Mouse (Mus musculus) liver, postnatal 0 days (tissue): ENCODE measurements at regions not wholly inside any gene's neighbourhood (a gene's known extent, or its start where the extent isn't known, plus 50 kb on each side); places are given as distances from the start of the nearest gene placed in this dataset.

ENCODE experiments used
- CTCF ChIP-seq: sonication (generic); IDR thresholded peaks from 2 replicates; pipeline ENCODE4 v1.5.1; 2016; ENCODE audit warnings: antibody characterized with exemption, low read depth
- EP300 ChIP-seq: IDR thresholded peaks from 2 replicates; pipeline ENCODE4 v1.6.1; 2016; ENCODE audit warnings: antibody characterized with exemption, low read depth, mild to moderate bottlenecking

DNA sequence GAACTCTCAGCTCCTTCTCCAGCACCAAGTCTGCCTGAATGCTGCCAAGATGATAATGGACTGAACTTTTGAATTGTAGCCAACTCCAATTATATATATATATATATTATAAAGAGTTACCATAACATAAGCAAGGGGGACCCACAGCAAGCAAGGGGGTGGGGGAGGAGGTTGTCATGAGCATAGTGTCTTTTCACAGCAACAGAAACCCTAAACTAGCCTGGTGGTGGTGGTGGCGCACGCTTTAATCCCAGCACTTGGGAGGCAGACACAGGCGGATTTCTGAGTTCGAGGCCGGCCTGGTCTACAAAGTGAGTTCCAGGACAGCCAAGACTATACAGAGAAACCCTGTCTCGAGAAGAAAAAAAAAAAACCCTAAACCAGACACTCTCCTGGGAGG, 65.0 kb downstream of the Irf2bpl start:
- no peak for TF ChIP-seq CTCF
- TF ChIP-seq EP300: no peak
